In the genomic region with DNA sequence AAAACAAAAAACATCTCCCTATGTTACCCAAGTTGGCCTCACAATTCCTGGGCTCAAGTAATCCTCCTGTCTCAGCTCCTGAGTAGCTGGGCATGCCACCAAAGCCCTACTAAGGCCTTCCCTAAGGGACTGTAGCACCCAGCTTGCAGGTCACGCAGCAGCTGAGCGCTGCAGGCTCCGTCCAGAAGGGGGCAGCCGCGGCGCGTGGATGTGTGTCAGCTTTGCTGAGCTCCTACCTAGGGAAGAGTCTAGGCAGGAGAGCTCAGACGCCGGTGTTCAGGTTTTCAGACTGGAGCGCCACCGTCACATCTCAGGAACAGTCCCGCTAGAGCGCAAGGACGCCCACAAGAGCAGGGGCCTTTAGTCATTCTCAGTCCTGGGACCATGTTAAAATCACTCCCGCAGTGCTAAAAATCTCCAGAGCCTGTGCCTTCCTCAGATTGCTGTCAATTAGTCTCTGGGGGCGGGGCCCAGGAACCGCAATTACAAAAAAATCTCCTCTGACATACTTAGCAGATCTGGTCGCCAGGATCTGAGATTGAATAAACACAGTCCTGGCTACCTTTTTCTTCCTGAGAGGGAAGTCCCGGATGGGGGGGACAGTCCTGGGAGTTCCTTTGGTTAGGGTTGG, we compare ENCODE assay signal across 8 mouse cellular contexts. TPM values are rescaled to one million over a fixed set of nuclear protein-coding genes. Genes with fewer than 3 reads are reported as not detected.
DNase-seq lines count a peak whose midpoint lies in the region; ATAC-seq lines count a peak whose summit lies in the region.

No protein-coding gene starts in this region.

- H3K36me3 ChIP-seq in hindbrain, embryonic 13.5 days, result no peaks in the 10 kb centered on the region

- H3K27ac ChIP-seq in hindbrain, embryonic 13.5 days, result no peak overlapping the region

- 9% methylated on average over 19 of the region's 19 CpGs for WGBS in hindbrain, embryonic 13.5 days

- peaks cover 12% of the 10 kb centered on the region for H3K4me1 ChIP-seq in hindbrain, embryonic 13.5 days (replicated peaks)

- ATAC-seq in hindbrain, embryonic 13.5 days (ENCODE audit: low FRiP score), result 0 out of 2 replicates have a peak, but pooled peaks have one; percentile 40

- peak overlapping the region; percentile 43 for H3K4me2 ChIP-seq in hindbrain, embryonic 13.5 days

- no peak overlapping the region for H3K9ac ChIP-seq in hindbrain, embryonic 13.5 days

- peak; percentile 89 for DNase-seq in Muller cell, postnatal 12 days (ENCODE audit: inconsistent ontology term)
- peak; percentile 91 for DNase-seq in cerebellum, adult 9-10 months
- DNase-seq in frontal cortex, postnatal 10 days (ENCODE audit: low spot score in 2 of 2), result peak; percentile 72 to 86
- DNase-seq in layer of hippocampus, postnatal 10 days (ENCODE audit: low spot score in 2 of 2), result peak; percentile 94
- peak; percentile 79 for DNase-seq in lung, postnatal 25 days (ENCODE audit: low spot score)
- peak; percentile 51 for DNase-seq in retina, adult 2 months (ENCODE audit: low read depth, low spot score)
- DNase-seq in thymus, postnatal 14 days, result peak; percentile 87

- no peaks in the 10 kb centered on the region for H3K9me3 ChIP-seq in hindbrain, embryonic 13.5 days

- H3K27me3 ChIP-seq in hindbrain, embryonic 13.5 days, result peaks cover 43% of the 10 kb centered on the region

- no peak overlapping the region for H3K4me3 ChIP-seq in hindbrain, embryonic 13.5 days

RNA-seq across cellular contexts. Expression of a gene that starts 32.8 kb away (rescaled TPM):
- 0.18 and 0.19 TPM in 2 replicates for polyA plus RNA-seq in hindbrain, embryonic 13.5 days (2015; fragmentation: Nextera tagmentation; extraction: Ambion mirVana)
- total RNA-seq in layer of hippocampus, postnatal 10 days (2021), result under 1 TPM; 0.42 to 0.80 TPM
